15 mouse cellular contexts compared by ENCODE assay signal in genomic region chr3:57203418-57203817, GRCm38 (mm10).
A peak's percentile ranks its signal among the peaks of the same experiment; 100 is the strongest.
DNase-seq lines count a peak whose midpoint lies in the region; ATAC-seq lines count a peak whose summit lies in the region.
"Had no signal": no experiment of that assay in that cellular context is flagged by ENCODE, and none has a peak within 500 bp of the region (broad histone marks: within the 10 kb centered on the region; RNA-seq: fewer than 3 reads in every experiment).

No protein-coding gene starts in this region.

- no peaks in the 10 kb centered on the region for H3K27me3 ChIP-seq in forebrain, embryonic 15.5 days
- no peaks in the 10 kb centered on the region for H3K27me3 ChIP-seq in forebrain, embryonic 11.5 days (ENCODE audit: control insufficient read depth, insufficient read depth, low read length)
- H3K27me3 ChIP-seq in neural tube, embryonic 14.5 days (ENCODE audit: control insufficient read depth, insufficient read depth, low read length) = no peaks in the 10 kb centered on the region
- H3K27me3 ChIP-seq: embryonic facial prominence, embryonic 15.5 days; limb, embryonic 15.5 days; neural tube, embryonic 12.5 days had no signal

- peak; percentile 48; the same call in 1 of the 2 replicates for ATAC-seq in forebrain, embryonic 15.5 days (replicated peaks)
- no peak for ATAC-seq in forebrain, embryonic 11.5 days (replicated peaks; ENCODE audit: low FRiP score)
- ATAC-seq in neural tube, embryonic 14.5 days (ENCODE audit: low read depth) = 0 out of 2 replicates have a peak, but pooled peaks have one; percentile 17

- no peak overlapping the region for H3K4me2 ChIP-seq in forebrain, embryonic 15.5 days (replicated peaks)
- H3K4me2 ChIP-seq in forebrain, embryonic 11.5 days (ENCODE audit: low read depth, low read length, severe bottlenecking) = no peak overlapping the region
- no peak overlapping the region for H3K4me2 ChIP-seq in neural tube, embryonic 14.5 days (ENCODE audit: low read depth, low read length)
- H3K4me2 ChIP-seq: embryonic facial prominence, embryonic 15.5 days; heart, embryonic 11.5 days; limb, embryonic 15.5 days; lung, embryonic 14.5 days; neural tube, embryonic 12.5 days had no signal

- H3K27ac ChIP-seq in forebrain, embryonic 15.5 days (replicated peaks) = no peak overlapping the region
- no peak overlapping the region for H3K27ac ChIP-seq in forebrain, embryonic 11.5 days (ENCODE audit: low read depth, low read length)
- no peak overlapping the region for H3K27ac ChIP-seq in neural tube, embryonic 14.5 days (ENCODE audit: low read depth, low read length)
- H3K27ac ChIP-seq: embryonic facial prominence, embryonic 15.5 days; limb, embryonic 15.5 days; liver, embryonic 14.5 days; neural tube, embryonic 12.5 days had no signal

- no peaks in the 10 kb centered on the region for H3K9me3 ChIP-seq in forebrain, embryonic 15.5 days
- no peaks in the 10 kb centered on the region for H3K9me3 ChIP-seq in forebrain, embryonic 11.5 days (ENCODE audit: control insufficient read depth, low read length)
- no peaks in the 10 kb centered on the region for H3K9me3 ChIP-seq in neural tube, embryonic 14.5 days (ENCODE audit: control insufficient read depth, low read length)
- H3K9me3 ChIP-seq: embryonic facial prominence, embryonic 15.5 days; limb, embryonic 15.5 days; neural tube, embryonic 12.5 days had no signal

- no peak overlapping the region for H3K4me3 ChIP-seq in forebrain, embryonic 15.5 days
- no peak overlapping the region for H3K4me3 ChIP-seq in forebrain, embryonic 11.5 days (ENCODE audit: low read depth, low read length)
- no peak overlapping the region for H3K4me3 ChIP-seq in neural tube, embryonic 14.5 days (ENCODE audit: low read depth, low read length)
- H3K4me3 ChIP-seq: embryonic facial prominence, embryonic 15.5 days; limb, embryonic 15.5 days; neural tube, embryonic 12.5 days had no signal

- WGBS in forebrain, embryonic 15.5 days = 89% methylated on average over 4 of the region's 4 CpGs
- 84% methylated on average over 4 of the region's 4 CpGs for WGBS in forebrain, embryonic 11.5 days
- WGBS in neural tube, embryonic 14.5 days = 74% methylated on average over 4 of the region's 4 CpGs

- no peak for DNase-seq in forebrain, embryonic 11.5 days (ENCODE audit: low spot score)
- peak; percentile 2 for DNase-seq in kidney, adult 9 months
- no peak for DNase-seq in kidney, adult 18-20 months
- no peak for DNase-seq in neural tube, embryonic 10.5 days (ENCODE audit: extremely low spot score, low spot score)
- no peak for DNase-seq in urinary bladder, postnatal 10 days (ENCODE audit: low spot score)
- DNase-seq: heart, adult 11 months; thymus, postnatal 25 days had no signal

- no peak overlapping the region for H3K9ac ChIP-seq in forebrain, embryonic 15.5 days (replicated peaks)
- H3K9ac ChIP-seq in forebrain, embryonic 11.5 days (ENCODE audit: low read length) = no peak overlapping the region
- H3K9ac ChIP-seq in neural tube, embryonic 14.5 days (replicated peaks; ENCODE audit: low read depth, low read length) = no peak overlapping the region
- H3K9ac ChIP-seq: embryonic facial prominence, embryonic 15.5 days; limb, embryonic 15.5 days; liver, embryonic 14.5 days; lung, embryonic 14.5 days; neural tube, embryonic 12.5 days had no signal

- H3K4me1 ChIP-seq in forebrain, embryonic 15.5 days = no peaks in the 10 kb centered on the region
- H3K4me1 ChIP-seq in forebrain, embryonic 11.5 days (replicated peaks; ENCODE audit: control insufficient read depth, insufficient read depth, low read length) = no peaks in the 10 kb centered on the region
- no peaks in the 10 kb centered on the region for H3K4me1 ChIP-seq in neural tube, embryonic 14.5 days (ENCODE audit: control insufficient read depth, insufficient read depth, low read length)
- H3K4me1 ChIP-seq: embryonic facial prominence, embryonic 15.5 days; limb, embryonic 15.5 days; neural tube, embryonic 12.5 days had no signal

- H3K36me3 ChIP-seq in forebrain, embryonic 15.5 days = no peaks in the 10 kb centered on the region
- H3K36me3 ChIP-seq in forebrain, embryonic 11.5 days (ENCODE audit: control insufficient read depth, insufficient read depth, low read length) = no peaks in the 10 kb centered on the region
- no peaks in the 10 kb centered on the region for H3K36me3 ChIP-seq in neural tube, embryonic 14.5 days (ENCODE audit: control insufficient read depth, insufficient read depth, low read length)
- H3K36me3 ChIP-seq: embryonic facial prominence, embryonic 15.5 days; limb, embryonic 15.5 days; neural tube, embryonic 12.5 days had no signal
